ENCODE assay signal across 34 mouse cellular contexts in the genomic region with DNA sequence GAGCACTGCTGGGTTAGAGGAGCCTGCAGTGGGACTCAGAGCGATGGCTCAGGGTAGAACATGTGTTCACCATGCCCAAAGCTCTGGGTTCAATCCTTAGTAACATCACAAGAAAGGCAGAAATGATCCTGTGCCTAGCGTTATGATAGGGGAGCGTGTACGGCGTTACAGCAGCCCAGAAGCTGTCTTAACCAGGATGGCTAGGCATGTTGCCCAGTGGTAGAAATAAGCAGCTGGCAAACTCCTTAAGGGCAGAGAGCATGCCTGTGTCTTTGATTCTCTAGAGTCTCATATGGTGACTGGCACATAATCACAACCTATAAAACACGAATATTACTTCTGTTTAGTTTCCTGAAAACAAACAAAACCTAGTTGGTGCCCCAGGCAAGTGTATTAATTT. TPM values are rescaled to one million over a fixed set of nuclear protein-coding genes. Genes with fewer than 3 reads are reported as not detected.
DNase-seq lines count a peak whose midpoint lies in the region; ATAC-seq and TF ChIP-seq lines count a peak whose summit lies in the region.
"Had no signal": no experiment of that assay in that cellular context is flagged by ENCODE, and none has a peak within 500 bp of the region (broad histone marks: within the 10 kb centered on the region; RNA-seq: fewer than 3 reads in every experiment).

No protein-coding gene starts in this region.

- no peaks in the 10 kb centered on the region for H3K27me3 ChIP-seq in forebrain, embryonic 13.5 days
- H3K27me3 ChIP-seq in forebrain, embryonic 16.5 days (replicated peaks; ENCODE audit: control insufficient read depth, insufficient read depth, low read length), result no peaks in the 10 kb centered on the region
- H3K27me3 ChIP-seq in midbrain, embryonic 10.5 days (ENCODE audit: low read depth, poor library complexity, severe bottlenecking), result no peaks in the 10 kb centered on the region
- no peaks in the 10 kb centered on the region for H3K27me3 ChIP-seq in midbrain, embryonic 13.5 days
- no peaks in the 10 kb centered on the region for H3K27me3 ChIP-seq in limb, embryonic 14.5 days (ENCODE audit: control insufficient read depth, insufficient read depth, low read length)
- H3K27me3 ChIP-seq: CH12.LX; embryonic facial prominence, embryonic 12.5 days; embryonic facial prominence, embryonic 15.5 days; heart, embryonic 15.5 days; intestine, embryonic 15.5 days; Patski had no signal

- H3K4me3 ChIP-seq in forebrain, embryonic 13.5 days, result no peak overlapping the region
- no peak overlapping the region for H3K4me3 ChIP-seq in forebrain, embryonic 16.5 days (replicated peaks; ENCODE audit: low read length)
- H3K4me3 ChIP-seq in midbrain, embryonic 10.5 days, result no peak overlapping the region
- H3K4me3 ChIP-seq in midbrain, embryonic 13.5 days (replicated peaks), result no peak overlapping the region
- H3K4me3 ChIP-seq in limb, embryonic 14.5 days (replicated peaks; ENCODE audit: low read length), result no peak overlapping the region
- H3K4me3 ChIP-seq: embryonic facial prominence, embryonic 12.5 days; embryonic facial prominence, embryonic 15.5 days; heart, embryonic 12.5 days; heart, embryonic 15.5 days; hindbrain, embryonic 10.5 days; hindbrain, embryonic 13.5 days; intestine, embryonic 15.5 days had no signal

- no peaks in the 10 kb centered on the region for H3K36me3 ChIP-seq in forebrain, embryonic 13.5 days (ENCODE audit: poor library complexity, severe bottlenecking)
- no peaks in the 10 kb centered on the region for H3K36me3 ChIP-seq in forebrain, embryonic 16.5 days (ENCODE audit: control insufficient read depth, insufficient read depth)
- no peaks in the 10 kb centered on the region for H3K36me3 ChIP-seq in midbrain, embryonic 10.5 days
- H3K36me3 ChIP-seq in midbrain, embryonic 13.5 days, result no peaks in the 10 kb centered on the region
- H3K36me3 ChIP-seq in limb, embryonic 14.5 days (ENCODE audit: control insufficient read depth, insufficient read depth, low read length), result no peaks in the 10 kb centered on the region
- H3K36me3 ChIP-seq: embryonic facial prominence, embryonic 12.5 days; embryonic facial prominence, embryonic 15.5 days; G1E; heart, embryonic 12.5 days; heart, embryonic 15.5 days; hindbrain, embryonic 10.5 days; hindbrain, embryonic 13.5 days; intestine, embryonic 15.5 days had no signal

- WGBS in forebrain, embryonic 13.5 days, result 86% methylated on average over 6 of the region's 6 CpGs
- WGBS in forebrain, embryonic 16.5 days, result 59% methylated on average over 6 of the region's 6 CpGs
- 93% methylated on average over 6 of the region's 6 CpGs for WGBS in midbrain, embryonic 10.5 days
- WGBS in midbrain, embryonic 13.5 days, result 94% methylated on average over 6 of the region's 6 CpGs
- WGBS in limb, embryonic 14.5 days, result 51% methylated on average over 6 of the region's 6 CpGs

- H3K9me3 ChIP-seq in forebrain, embryonic 13.5 days (replicated peaks), result no peaks in the 10 kb centered on the region
- H3K9me3 ChIP-seq in forebrain, embryonic 16.5 days (ENCODE audit: control insufficient read depth, low read length), result no peaks in the 10 kb centered on the region
- H3K9me3 ChIP-seq in midbrain, embryonic 10.5 days (replicated peaks), result no peaks in the 10 kb centered on the region
- no peaks in the 10 kb centered on the region for H3K9me3 ChIP-seq in midbrain, embryonic 13.5 days
- H3K9me3 ChIP-seq in limb, embryonic 14.5 days (ENCODE audit: control insufficient read depth, low read length), result no peaks in the 10 kb centered on the region
- H3K9me3 ChIP-seq: embryonic facial prominence, embryonic 12.5 days; embryonic facial prominence, embryonic 15.5 days; G1E; heart, embryonic 12.5 days; heart, embryonic 15.5 days; hindbrain, embryonic 10.5 days; hindbrain, embryonic 13.5 days; intestine, embryonic 15.5 days had no signal

- no peak for TF ChIP-seq CTCF in brain, embryonic 14.5 days (IDR thresholded peaks at IDR 0.05; ENCODE audit: borderline replicate concordance, extremely low read depth, insufficient read depth, insufficient read length)

- H3K4me1 ChIP-seq in forebrain, embryonic 13.5 days, result peaks cover 4% of the 10 kb centered on the region; the same call in 1 of the 2 replicates
- peaks cover 5% of the 10 kb centered on the region; the same call in 1 of the 2 replicates for H3K4me1 ChIP-seq in forebrain, embryonic 16.5 days (replicated peaks; ENCODE audit: control insufficient read depth, insufficient read depth, low read length)
- H3K4me1 ChIP-seq in midbrain, embryonic 10.5 days, result peaks cover 11% of the 10 kb centered on the region; the same call in 1 of the 2 replicates
- H3K4me1 ChIP-seq in midbrain, embryonic 13.5 days (replicated peaks), result peaks cover 4% of the 10 kb centered on the region
- H3K4me1 ChIP-seq in limb, embryonic 14.5 days (ENCODE audit: control insufficient read depth, insufficient read depth, low read length), result peaks cover 6% of the 10 kb centered on the region
- H3K4me1 ChIP-seq: embryonic facial prominence, embryonic 12.5 days; embryonic facial prominence, embryonic 15.5 days; heart, embryonic 12.5 days; heart, embryonic 15.5 days; intestine, embryonic 15.5 days had no signal

- H3K27ac ChIP-seq in forebrain, embryonic 13.5 days, result no peak overlapping the region; the same call in 1 of the 2 replicates
- H3K27ac ChIP-seq in forebrain, embryonic 16.5 days (ENCODE audit: low read length), result no peak overlapping the region
- peak overlapping the region; percentile 74; the same call in 1 of the 2 replicates for H3K27ac ChIP-seq in midbrain, embryonic 10.5 days (replicated peaks)
- H3K27ac ChIP-seq in midbrain, embryonic 13.5 days, result no peak overlapping the region
- H3K27ac ChIP-seq in limb, embryonic 14.5 days (replicated peaks; ENCODE audit: low read depth, low read length), result no peak overlapping the region
- H3K27ac ChIP-seq: embryonic facial prominence, embryonic 12.5 days; embryonic facial prominence, embryonic 15.5 days; heart, embryonic 15.5 days; hindbrain, embryonic 10.5 days; hindbrain, embryonic 13.5 days; intestine, embryonic 15.5 days had no signal

- H3K4me2 ChIP-seq in forebrain, embryonic 13.5 days, result no peak overlapping the region
- no peak overlapping the region for H3K4me2 ChIP-seq in forebrain, embryonic 16.5 days (ENCODE audit: low read length)
- H3K4me2 ChIP-seq in midbrain, embryonic 13.5 days (replicated peaks), result no peak overlapping the region
- H3K4me2 ChIP-seq in limb, embryonic 14.5 days (replicated peaks; ENCODE audit: low read depth, low read length, severe bottlenecking), result no peak overlapping the region
- H3K4me2 ChIP-seq: embryonic facial prominence, embryonic 12.5 days; embryonic facial prominence, embryonic 15.5 days; heart, embryonic 12.5 days; heart, embryonic 15.5 days; hindbrain, embryonic 13.5 days; intestine, embryonic 15.5 days had no signal

- ATAC-seq in forebrain, embryonic 13.5 days, result 0 out of 2 replicates have a peak, but pooled peaks have one; percentile 13
- no peak for ATAC-seq in forebrain, embryonic 16.5 days
- no peak for ATAC-seq in midbrain, embryonic 13.5 days
- ATAC-seq in limb, embryonic 14.5 days (ENCODE audit: low FRiP score, low read depth), result no peak
- ATAC-seq: hindbrain, embryonic 16.5 days; intestine, embryonic 15.5 days; Patski had no signal

- H3K9ac ChIP-seq in forebrain, embryonic 13.5 days, result no peak overlapping the region
- H3K9ac ChIP-seq in forebrain, embryonic 16.5 days (replicated peaks; ENCODE audit: low read depth, low read length), result no peak overlapping the region
- no peak overlapping the region for H3K9ac ChIP-seq in midbrain, embryonic 13.5 days (replicated peaks)
- H3K9ac ChIP-seq in limb, embryonic 14.5 days (ENCODE audit: low read depth, low read length, severe bottlenecking), result no peak overlapping the region
- H3K9ac ChIP-seq: embryonic facial prominence, embryonic 12.5 days; embryonic facial prominence, embryonic 15.5 days; heart, embryonic 12.5 days; heart, embryonic 15.5 days; hindbrain, embryonic 13.5 days; intestine, embryonic 15.5 days had no signal

- no peak for TF ChIP-seq POLR2A in brain, embryonic 14.5 days (IDR thresholded peaks at IDR 0.05; ENCODE audit: borderline replicate concordance, extremely low read depth, insufficient read depth, insufficient read length, poor library complexity, severe bottlenecking)
- TF ChIP-seq POLR2A in limb, embryonic 14.5 days (IDR thresholded peaks at IDR 0.05; ENCODE audit: borderline replicate concordance, extremely low read depth, insufficient read depth, insufficient read length), result no peak

- no peak for DNase-seq in midbrain, embryonic 10.5 days (ENCODE audit: low spot score)
- peak; percentile 67 for DNase-seq in brain, embryonic 14.5 days (ENCODE audit: low read depth)
- DNase-seq in limb, embryonic 14.5 days (ENCODE audit: low spot score), result peak; percentile 11
- DNase-seq in layer of hippocampus, postnatal 10 days (ENCODE audit: low spot score in 2 of 2), result no peak
- DNase-seq in layer of hippocampus, adult 18-20 months (ENCODE audit: low spot score in 2 of 2), result no peak
- DNase-seq: adrenal gland, adult 2 months; adrenal gland, postnatal 36 days; B cell, adult 2 months; cerebellum, adult 11 months; cerebellum, adult 2 months; cerebellum, adult 9-11 months; cerebellum, postnatal 25 days; gastrocnemius, postnatal 25 days; heart, adult 18-20 months; heart, postnatal 10 days; heart, postnatal 36 days had no signal

RNA-seq across cellular contexts. Expression of a gene that starts 12.9 kb away (rescaled TPM):
- not detected in 2 replicates for polyA plus RNA-seq in forebrain, embryonic 13.5 days (2015; fragmentation: Nextera tagmentation; extraction: Ambion mirVana)
- polyA plus RNA-seq in forebrain, embryonic 16.5 days (2015; fragmentation: Nextera tagmentation; extraction: Ambion mirVana), result 0.17 TPM in 1 of 2 replicates, not detected in the other
- not detected in 2 replicates for polyA plus RNA-seq in midbrain, embryonic 10.5 days (2016; fragmentation: Nextera tagmentation; extraction: Ambion mirVana)
- 0.04 and 0.19 TPM in 2 replicates for polyA plus RNA-seq in midbrain, embryonic 13.5 days (2015; fragmentation: Nextera tagmentation; extraction: Ambion mirVana)
- 0.03 and 0.04 TPM in 2 replicates for polyA plus RNA-seq in brain, embryonic 14.5 days (2012; rRNA removed)
- 0.15 and 0.21 TPM in 2 replicates for polyA plus RNA-seq in limb, embryonic 14.5 days (2012; rRNA removed)
- 0.29 and 0.32 TPM in 2 replicates for polyA plus RNA-seq in limb, embryonic 14.5 days (2014; fragmentation: Nextera tagmentation; extraction: Ambion mirVana)
- total RNA-seq in layer of hippocampus, postnatal 10 days (2021), result not detected
- under 1 TPM; 0.10 to 0.20 TPM for total RNA-seq in layer of hippocampus, adult 18-20 months (2021)
- total RNA-seq: adrenal gland, adult 2 months; adrenal gland, postnatal 36 days; CH12.LX; gastrocnemius, adult 8-10 months; gastrocnemius, postnatal 25 days; heart, postnatal 36 days had no signal
- polyA plus RNA-seq: adrenal gland, adult 2 months; cortical plate, adult 2 months; forebrain, embryonic 11.5 days; G1E; gonadal fat pad, adult 2 months; heart, embryonic 15.5 days; Patski had no signal

RNA-seq across cellular contexts. Expression of a gene that starts 27.6 kb away (rescaled TPM):
- 0.48 and 0.57 TPM in 2 replicates for polyA plus RNA-seq in forebrain, embryonic 13.5 days (2015; fragmentation: Nextera tagmentation; extraction: Ambion mirVana)
- 0.15 and 0.20 TPM in 2 replicates for polyA plus RNA-seq in forebrain, embryonic 16.5 days (2015; fragmentation: Nextera tagmentation; extraction: Ambion mirVana)
- polyA plus RNA-seq in midbrain, embryonic 10.5 days (2016; fragmentation: Nextera tagmentation; extraction: Ambion mirVana), result 1.5 and 2.1 TPM in 2 replicates
- 0.86 and 3.2 TPM in 2 replicates for polyA plus RNA-seq in midbrain, embryonic 13.5 days (2015; fragmentation: Nextera tagmentation; extraction: Ambion mirVana)
- 0.39 and 1.1 TPM in 2 replicates for polyA plus RNA-seq in brain, embryonic 14.5 days (2012; rRNA removed)
- polyA plus RNA-seq in limb, embryonic 14.5 days (2012; rRNA removed), result 0.04 and 0.06 TPM in 2 replicates
- polyA plus RNA-seq in limb, embryonic 14.5 days (2014; fragmentation: Nextera tagmentation; extraction: Ambion mirVana), result 0.08 TPM in 1 of 2 replicates, not detected in the other
- under 1 TPM; 0.37 to 0.45 TPM for total RNA-seq in layer of hippocampus, postnatal 10 days (2021)
- total RNA-seq in layer of hippocampus, adult 18-20 months (2021), result under 1 TPM; 0.27 to 0.33 TPM
- total RNA-seq: adrenal gland, adult 2 months; adrenal gland, postnatal 36 days; CH12.LX; gastrocnemius, adult 8-10 months; gastrocnemius, postnatal 25 days; heart, adult 18-20 months; heart, postnatal 10 days; heart, postnatal 36 days had no signal
- polyA plus RNA-seq: adrenal gland, adult 2 months; G1E; heart, embryonic 12.5 days; heart, embryonic 15.5 days; Patski had no signal

Comparison
In these comparisons a context has a peak if more than half of its experiments do, and no peak if none do; other contexts are left out.
1. DNase-seq: peak in brain, embryonic 14.5 days (single experiment) and limb, embryonic 14.5 days (single experiment); none in midbrain, embryonic 10.5 days (single experiment), layer of hippocampus, postnatal 10 days (0 of 2) and layer of hippocampus, adult 18-20 months (0 of 2).